Mouse (Mus musculus): ENCODE data around the gene Gm12166. TPM values are rescaled to one million over a fixed set of nuclear protein-coding genes. Genes with fewer than 3 reads are reported as not detected.
"Not testable (repeated sequence)": the region's sequence is repeated elsewhere in the genome, so short reads cannot be mapped to it uniquely, and the experiment has no call there.

Gene Gm12166
- polyA plus RNA-seq, 1 experiment, result 5.5 TPM

DNA sequence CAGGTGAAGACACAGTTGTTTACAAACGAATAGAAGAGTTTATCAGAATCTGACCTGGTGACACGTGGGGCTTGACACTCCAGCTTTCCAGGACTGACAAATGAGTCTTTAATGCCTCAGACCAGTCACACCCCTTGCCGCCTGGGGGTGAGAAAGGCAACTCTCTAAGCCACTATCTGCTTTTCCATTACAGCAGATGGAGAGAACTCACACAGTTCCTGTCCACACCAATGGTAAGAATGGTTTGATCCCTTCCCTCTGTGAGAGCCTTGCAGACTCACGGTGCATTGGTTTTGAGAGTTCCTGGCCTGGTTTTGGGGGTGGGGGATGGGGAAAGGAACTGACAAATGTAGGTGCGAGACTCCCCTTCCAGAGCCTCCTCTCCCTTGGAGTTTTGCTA is 2.2 kb upstream of the Gm12166 start:
- Histone ChIP-seq H3K27me3 (ENCODE audit: control insufficient read depth, insufficient read depth, low read length) (no peaks in the 10 kb centered on the region; the same call in 1 of the 2 replicates), H3K4me1 (ENCODE audit: control insufficient read depth, insufficient read depth, low read length) (peaks cover 14% of the 10 kb centered on the region), H3K36me3 (ENCODE audit: control insufficient read depth, insufficient read depth, low read length) (no peaks in the 10 kb centered on the region), H3K4me3 (ENCODE audit: control insufficient read depth, low read depth, low read length) (no peak overlapping the region), H3K27ac (ENCODE audit: control insufficient read depth, insufficient read depth, low read depth, low read length) (no peak overlapping the region)
- TF ChIP-seq CTCF (IDR thresholded peaks at IDR 0.05; ENCODE audit: control insufficient read depth, insufficient read depth, insufficient replicate concordance, low read depth, low read length), result no peak
- no peak for TF ChIP-seq POLR2A (IDR thresholded peaks at IDR 0.05; ENCODE audit: control insufficient read depth, low read depth, low read length)

DNA sequence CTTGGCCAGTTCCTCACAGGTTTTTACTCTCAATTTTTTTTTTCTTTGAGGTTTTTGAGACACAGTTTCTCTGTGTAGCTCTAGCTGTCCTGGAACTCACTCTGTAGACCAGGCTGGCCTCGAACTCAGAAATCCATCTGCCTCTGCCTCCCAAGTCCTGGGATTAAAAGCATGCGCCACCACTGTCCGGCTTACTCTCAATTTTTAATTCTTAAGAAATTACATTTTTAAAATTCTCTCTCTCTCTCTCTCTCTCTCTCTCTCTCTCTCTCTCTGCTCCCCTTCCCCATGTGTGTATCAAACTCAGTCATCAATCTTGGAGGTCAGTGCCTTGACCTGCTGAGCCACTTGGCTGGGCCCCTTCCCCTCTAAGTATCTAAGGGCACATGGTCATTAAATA is 1.3 kb upstream of the Gm12166 start:
- peaks cover 14% of the 10 kb centered on the region for H3K4me1 ChIP-seq (ENCODE audit: control insufficient read depth, insufficient read depth, low read length)
- not testable (repeated sequence) for H3K4me3 ChIP-seq (ENCODE audit: control insufficient read depth, low read depth, low read length); H3K27ac ChIP-seq (ENCODE audit: control insufficient read depth, insufficient read depth, low read depth, low read length); H3K27me3 ChIP-seq (ENCODE audit: control insufficient read depth, insufficient read depth, low read length); H3K36me3 ChIP-seq (ENCODE audit: control insufficient read depth, insufficient read depth, low read length)

DNA sequence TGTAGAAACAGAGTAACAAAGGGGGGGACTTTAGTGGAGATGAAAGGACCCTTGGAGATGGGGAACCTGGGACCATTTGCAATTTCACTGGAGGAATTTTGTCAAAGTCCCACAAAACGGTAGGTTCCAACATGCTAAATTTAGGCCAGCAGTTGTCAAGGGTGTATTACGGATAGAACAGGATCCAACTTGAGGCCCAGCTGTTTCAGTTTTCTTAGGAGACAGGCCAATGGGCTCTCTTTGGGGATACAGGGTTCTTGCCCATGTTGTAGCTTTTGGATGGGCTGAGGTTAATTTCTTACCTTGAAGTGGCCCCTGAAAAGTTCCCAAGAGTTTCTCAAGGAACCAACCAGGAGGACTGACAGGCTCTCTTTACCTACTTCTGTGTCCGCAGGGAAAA is 4.9 kb downstream of the Gm12166 start:
- no peaks in the 10 kb centered on the region for H3K36me3 ChIP-seq (ENCODE audit: control insufficient read depth, insufficient read depth, low read length)
- no peaks in the 10 kb centered on the region for H3K4me1 ChIP-seq (ENCODE audit: control insufficient read depth, insufficient read depth, low read length)
- no peak overlapping the region for H3K27ac ChIP-seq (ENCODE audit: control insufficient read depth, insufficient read depth, low read depth, low read length)
- TF ChIP-seq POLR2A (IDR thresholded peaks at IDR 0.05; ENCODE audit: control insufficient read depth, low read depth, low read length) (no peak), CTCF (IDR thresholded peaks at IDR 0.05; ENCODE audit: control insufficient read depth, insufficient read depth, insufficient replicate concordance, low read depth, low read length) (no peak)
- no peaks in the 10 kb centered on the region for H3K27me3 ChIP-seq (ENCODE audit: control insufficient read depth, insufficient read depth, low read length)
- H3K4me3 ChIP-seq (ENCODE audit: control insufficient read depth, low read depth, low read length), result no peak overlapping the region

DNA sequence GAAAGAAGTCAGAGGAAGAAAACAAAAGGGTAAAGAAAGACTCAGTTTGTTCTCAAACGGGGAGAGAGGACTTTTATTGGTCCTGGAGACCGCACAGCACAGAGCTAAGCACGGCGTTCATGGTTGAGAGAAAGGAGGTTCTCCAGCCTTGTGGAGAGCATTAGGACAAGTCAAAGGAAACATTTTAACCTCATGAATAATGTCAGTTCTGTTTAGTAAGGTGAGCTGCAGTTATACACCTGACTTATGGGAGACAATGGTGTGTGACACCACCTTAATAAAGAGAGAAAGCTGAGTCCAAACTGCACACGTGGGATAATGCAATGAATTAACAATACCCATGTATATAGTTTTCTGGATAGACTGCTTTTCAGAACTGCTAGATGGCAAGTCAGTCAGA is 7.3 kb downstream of the Gm12166 start:
- TF ChIP-seq POLR2A (IDR thresholded peaks at IDR 0.05; ENCODE audit: control insufficient read depth, low read depth, low read length) (no peak), CTCF (IDR thresholded peaks at IDR 0.05; ENCODE audit: control insufficient read depth, insufficient read depth, insufficient replicate concordance, low read depth, low read length) (no peak)
- Histone ChIP-seq H3K27me3 (ENCODE audit: control insufficient read depth, insufficient read depth, low read length) (no peaks in the 10 kb centered on the region), H3K4me3 (ENCODE audit: control insufficient read depth, low read depth, low read length) (no peak overlapping the region), H3K36me3 (ENCODE audit: control insufficient read depth, insufficient read depth, low read length) (no peaks in the 10 kb centered on the region), H3K4me1 (ENCODE audit: control insufficient read depth, insufficient read depth, low read length) (peaks cover 3% of the 10 kb centered on the region; the same call in 1 of the 2 replicates), H3K27ac (ENCODE audit: control insufficient read depth, insufficient read depth, low read depth, low read length) (no peak overlapping the region)

DNA sequence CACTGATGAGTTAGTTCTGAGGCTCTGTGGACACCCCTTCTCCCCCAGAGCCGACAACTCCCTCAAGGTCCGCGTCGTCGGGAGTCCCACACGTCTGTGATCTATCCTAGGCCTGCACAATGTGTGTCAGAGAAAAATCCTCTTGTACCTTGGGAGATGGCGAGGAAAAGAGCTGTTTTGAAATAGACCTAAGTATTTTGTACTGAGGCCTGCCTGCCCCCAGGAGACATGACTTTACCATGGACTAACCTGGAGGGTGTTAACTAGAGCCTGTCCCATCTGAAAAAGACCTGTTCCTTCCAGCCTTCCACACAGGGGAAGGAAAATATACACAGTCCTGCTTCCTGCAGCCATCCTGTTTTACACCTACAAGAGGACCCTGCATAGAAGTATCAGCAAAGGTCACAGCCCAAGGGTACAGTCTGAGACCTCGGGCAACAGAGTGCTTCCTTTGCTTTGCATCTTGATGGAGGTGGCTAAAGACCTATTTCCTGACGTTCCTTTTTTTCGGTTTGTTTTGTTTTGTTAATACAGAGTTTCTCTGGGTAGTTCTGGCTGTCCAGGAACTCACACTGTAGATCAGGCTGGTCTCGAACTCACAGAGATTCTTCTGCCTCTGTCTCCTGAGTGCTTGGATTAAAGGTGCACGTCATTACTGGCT is 10.4 kb downstream of the Gm12166 start:
- Histone ChIP-seq H3K27me3 (ENCODE audit: control insufficient read depth, insufficient read depth, low read length) (no peaks in the 10 kb centered on the region), H3K4me3 (ENCODE audit: control insufficient read depth, low read depth, low read length) (no peak overlapping the region), H3K4me1 (ENCODE audit: control insufficient read depth, insufficient read depth, low read length) (peaks cover 18% of the 10 kb centered on the region), H3K27ac (ENCODE audit: control insufficient read depth, insufficient read depth, low read depth, low read length) (no peak overlapping the region), H3K36me3 (ENCODE audit: control insufficient read depth, insufficient read depth, low read length) (no peaks in the 10 kb centered on the region)
- TF ChIP-seq CTCF (IDR thresholded peaks at IDR 0.05; ENCODE audit: control insufficient read depth, insufficient read depth, insufficient replicate concordance, low read depth, low read length), result no peak
- no peak for TF ChIP-seq POLR2A (IDR thresholded peaks at IDR 0.05; ENCODE audit: control insufficient read depth, low read depth, low read length)

DNA sequence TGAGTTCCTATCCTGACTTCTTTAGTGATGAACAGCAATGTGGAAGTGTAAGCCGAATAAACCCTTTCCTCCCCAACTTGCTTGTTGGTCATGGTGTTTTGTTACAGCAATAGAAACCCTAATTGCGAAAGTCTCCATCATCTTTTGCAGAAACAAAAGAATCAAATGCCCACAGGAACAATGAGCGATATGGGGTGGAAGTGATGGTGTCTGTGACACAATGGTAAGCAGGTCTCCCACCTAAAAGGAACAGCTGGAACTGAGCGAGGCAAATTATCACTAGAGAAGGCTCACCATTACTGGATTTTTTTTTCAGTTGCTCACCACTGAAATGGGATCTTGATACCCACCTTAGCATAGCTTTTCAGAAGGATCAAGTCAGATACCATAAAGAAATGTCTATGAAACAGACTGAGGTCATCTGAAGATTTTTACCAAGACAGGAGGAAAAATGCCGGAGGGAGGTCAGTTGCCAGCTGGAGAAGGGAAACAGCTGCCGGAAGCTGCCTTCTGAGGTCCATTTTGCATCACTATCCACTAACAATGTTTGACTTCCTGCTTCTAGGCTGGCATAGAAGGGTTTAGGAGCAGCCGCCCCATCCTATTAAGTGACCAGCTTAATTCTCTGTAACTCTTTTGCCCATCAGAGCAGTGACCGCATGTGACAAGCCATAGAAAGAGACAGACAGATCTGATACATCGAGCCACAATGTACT is 11.1 kb downstream of the Gm12166 start:
- H3K4me1 ChIP-seq (ENCODE audit: control insufficient read depth, insufficient read depth, low read length), result peaks cover 18% of the 10 kb centered on the region
- H3K27me3 ChIP-seq (ENCODE audit: control insufficient read depth, insufficient read depth, low read length), result no peaks in the 10 kb centered on the region
- H3K27ac ChIP-seq (ENCODE audit: control insufficient read depth, insufficient read depth, low read depth, low read length), result no peak overlapping the region
- H3K36me3 ChIP-seq (ENCODE audit: control insufficient read depth, insufficient read depth, low read length), result no peaks in the 10 kb centered on the region
- no peak for TF ChIP-seq CTCF (IDR thresholded peaks at IDR 0.05; ENCODE audit: control insufficient read depth, insufficient read depth, insufficient replicate concordance, low read depth, low read length)
- H3K4me3 ChIP-seq (ENCODE audit: control insufficient read depth, low read depth, low read length), result no peak overlapping the region

DNA sequence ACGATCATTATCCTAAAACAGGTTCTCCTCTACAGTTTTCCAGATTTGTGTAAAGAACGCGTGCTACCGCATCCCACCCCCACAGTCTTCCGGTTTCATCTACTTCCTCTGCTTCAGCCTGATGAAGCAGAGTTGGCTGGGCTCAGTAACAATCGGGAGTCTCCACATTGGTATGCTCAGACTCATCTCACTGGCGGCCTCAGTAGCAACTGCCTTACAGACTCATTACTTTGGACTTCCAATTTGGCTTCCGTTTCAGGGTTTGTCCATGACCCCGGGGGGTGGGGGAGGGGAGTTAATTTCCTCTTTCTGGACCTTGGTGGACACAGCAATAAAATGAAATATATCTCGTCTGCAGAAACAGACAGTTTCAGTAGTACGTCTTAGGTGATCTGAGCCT is 12.8 kb downstream of the Gm12166 start:
- Histone ChIP-seq H3K27ac (ENCODE audit: control insufficient read depth, insufficient read depth, low read depth, low read length) (no peak overlapping the region), H3K4me3 (ENCODE audit: control insufficient read depth, low read depth, low read length) (peak overlapping the region; percentile 73), H3K36me3 (ENCODE audit: control insufficient read depth, insufficient read depth, low read length) (no peaks in the 10 kb centered on the region), H3K27me3 (ENCODE audit: control insufficient read depth, insufficient read depth, low read length) (no peaks in the 10 kb centered on the region), H3K4me1 (ENCODE audit: control insufficient read depth, insufficient read depth, low read length) (peaks cover 18% of the 10 kb centered on the region)
- TF ChIP-seq POLR2A (IDR thresholded peaks at IDR 0.05; ENCODE audit: control insufficient read depth, low read depth, low read length), result no peak
- no peak for TF ChIP-seq CTCF (IDR thresholded peaks at IDR 0.05; ENCODE audit: control insufficient read depth, insufficient read depth, insufficient replicate concordance, low read depth, low read length)
